Comparison of ENCODE assay signal across 8 mouse cellular contexts in the genomic region with DNA sequence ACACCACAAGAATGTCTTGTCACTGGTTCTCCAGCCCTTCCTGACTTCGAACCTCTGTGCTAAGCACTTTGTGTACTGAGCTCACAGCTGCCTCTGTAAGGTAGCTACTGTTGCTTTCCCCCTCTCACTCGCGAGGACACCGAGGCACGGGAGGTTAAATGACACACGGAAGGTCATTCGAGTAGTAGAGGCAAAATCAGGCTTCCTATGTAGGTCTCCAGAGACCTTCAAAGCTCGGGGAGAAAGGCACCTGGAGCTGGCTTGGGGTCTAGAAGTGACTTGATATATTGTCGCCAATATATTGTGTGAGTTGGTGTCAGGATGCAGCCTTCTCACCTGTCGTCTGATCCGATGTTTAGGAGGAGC. TPM values are rescaled to one million over a fixed set of nuclear protein-coding genes. Genes with fewer than 3 reads are reported as not detected.
DNase-seq lines count a peak whose midpoint lies in the region; ATAC-seq and TF ChIP-seq lines count a peak whose summit lies in the region.

No protein-coding gene starts in this region.

- peak overlapping the region; percentile 93 for H3K4me2 ChIP-seq in forebrain, embryonic 15.5 days (replicated peaks)
- peak overlapping the region; percentile 80 for H3K4me2 ChIP-seq in liver, embryonic 16.5 days (ENCODE audit: low read depth, low read length)

- peaks cover 8% of the 10 kb centered on the region for H3K36me3 ChIP-seq in C2C12 (ENCODE audit: control insufficient read depth, insufficient read depth)
- H3K36me3 ChIP-seq in forebrain, embryonic 15.5 days: no peaks in the 10 kb centered on the region; the same call in 1 of the 2 replicates
- H3K36me3 ChIP-seq in liver, embryonic 16.5 days (ENCODE audit: control insufficient read depth, insufficient read depth): no peaks in the 10 kb centered on the region

- no peaks in the 10 kb centered on the region for H3K9me3 ChIP-seq in forebrain, embryonic 15.5 days
- H3K9me3 ChIP-seq in liver, embryonic 16.5 days (replicated peaks; ENCODE audit: control insufficient read depth, low read length): no peaks in the 10 kb centered on the region

- peaks cover 17% of the 10 kb centered on the region for H3K79me2 ChIP-seq in C2C12 (ENCODE audit: control insufficient read depth, insufficient read depth)

- 62% methylated on average over 11 of the region's 11 CpGs for WGBS in forebrain, embryonic 15.5 days
- 34% methylated on average over 11 of the region's 11 CpGs for whole genome bisulfite sequencing in liver, embryonic 16.5 days (ENCODE audit: insufficient replicate concordance)

- ATAC-seq in forebrain, embryonic 15.5 days (replicated peaks): peak; percentile 21; the same call in 1 of the 2 replicates
- no peak for ATAC-seq in liver, embryonic 16.5 days (ENCODE audit: low read depth)

- H3K27ac ChIP-seq in forebrain, embryonic 15.5 days (replicated peaks): peak overlapping the region; percentile 60
- peak overlapping the region; percentile 78 for H3K27ac ChIP-seq in liver, embryonic 16.5 days (ENCODE audit: low read length)

- H3K4me1 ChIP-seq in forebrain, embryonic 15.5 days: peaks cover 21% of the 10 kb centered on the region
- peaks cover 38% of the 10 kb centered on the region for H3K4me1 ChIP-seq in liver, embryonic 16.5 days (ENCODE audit: control insufficient read depth, low read depth, low read length)

- H3ac ChIP-seq in C2C12 (ENCODE audit: control insufficient read depth, insufficient read length, low read depth): peak overlapping the region; percentile 26

- H3K27me3 ChIP-seq in C2C12 (ENCODE audit: control insufficient read depth, insufficient read depth, insufficient read length): no peaks in the 10 kb centered on the region
- no peaks in the 10 kb centered on the region for H3K27me3 ChIP-seq in forebrain, embryonic 15.5 days
- no peaks in the 10 kb centered on the region for H3K27me3 ChIP-seq in liver, embryonic 16.5 days (ENCODE audit: control insufficient read depth, insufficient read depth, low read depth, low read length)

- peak overlapping the region; percentile 73 for H3K9ac ChIP-seq in forebrain, embryonic 15.5 days (replicated peaks)
- H3K9ac ChIP-seq in liver, embryonic 16.5 days (ENCODE audit: low read depth, low read length): peak overlapping the region; percentile 79

- peak overlapping the region; percentile 84 for H3K4me3 ChIP-seq in C2C12 (ENCODE audit: insufficient read depth, poor library complexity, severe bottlenecking)
- H3K4me3 ChIP-seq in forebrain, embryonic 15.5 days: peak overlapping the region; percentile 71
- peak overlapping the region; percentile 79 for H3K4me3 ChIP-seq in liver, embryonic 16.5 days (ENCODE audit: low read depth, low read length)

- peaks cover 10% of the 10 kb centered on the region for H3K79me3 ChIP-seq in C2C12 (ENCODE audit: low read depth)

- no peak for TF ChIP-seq CTCF in C2C12 (IDR thresholded peaks at IDR 0.05; ENCODE audit: control insufficient read depth, insufficient read depth, insufficient read length)

- peak; percentile 90 for DNase-seq in heart, adult 11 months
- no peak for DNase-seq in heart, adult 8-10 months (ENCODE audit: low spot score)
- DNase-seq in right cerebral cortex, postnatal 36 days (ENCODE audit: low spot score in 2 of 2): no peak
- no peak for DNase-seq in adrenal gland, adult 8-10 months
- DNase-seq in adrenal gland, adult 2 months: no peak

TF ChIP-seq in C2C12, 6 proteins besides CTCF, POLR2A, EP300 and RAD21:
- TF ChIP-seq MYOD1 (IDR thresholded peaks at IDR 0.05; ENCODE audit: control insufficient read depth, insufficient read length, low read depth): no peak
- TF ChIP-seq FOSL1 (IDR thresholded peaks at IDR 0.05; ENCODE audit: insufficient read depth, low read length, poor library complexity, severe bottlenecking): no peak
- no peak for TF ChIP-seq MYOG (IDR thresholded peaks at IDR 0.05; ENCODE audit: control insufficient read depth, extremely low read depth, insufficient read length)
- TF ChIP-seq USF1 (IDR thresholded peaks at IDR 0.05; ENCODE audit: low read depth): no peak
- TF ChIP-seq CEBPB (IDR thresholded peaks at IDR 0.05; ENCODE audit: low read depth): no peak
- TF ChIP-seq MAX (IDR thresholded peaks at IDR 0.05): no peak

RNA-seq across cellular contexts. Expression of a gene that starts 0.8 kb away (rescaled TPM):
- total RNA-seq in heart, adult 8-10 months (2022): 10 to 100 TPM; 44.3 to 62.4 (median 54.2) TPM
- 40.9 TPM for polyA plus RNA-seq in C2C12 (2012; fragmentation: generic; extraction: Trizol)
- polyA plus RNA-seq in forebrain, embryonic 15.5 days (2015; fragmentation: Nextera tagmentation; extraction: Ambion mirVana): 78.5 and 81.4 TPM in 2 replicates
- polyA plus RNA-seq in liver, embryonic 16.5 days (2015; fragmentation: Nextera tagmentation; extraction: Ambion mirVana): 78.9 and 81.7 TPM in 2 replicates
- total RNA-seq in adrenal gland, adult 8-10 months (2022): 10 to 100 TPM; 67.4 to 83.9 (median 73.4) TPM
- total RNA-seq in adrenal gland, adult 2 months (2021): 10 to 100 TPM; 59.0 to 78.0 TPM
- 68.2 and 111 TPM in 2 replicates for polyA plus RNA-seq in adrenal gland, adult 2 months (2012; rRNA removed)

RNA-seq across cellular contexts. Expression of a gene that starts 39.6 kb away (rescaled TPM):
- total RNA-seq in heart, adult 8-10 months (2022): not detected
- polyA plus RNA-seq in C2C12 (2012; fragmentation: generic; extraction: Trizol): 0.02 TPM
- 0.89 and 0.91 TPM in 2 replicates for polyA plus RNA-seq in forebrain, embryonic 15.5 days (2015; fragmentation: Nextera tagmentation; extraction: Ambion mirVana)
- 0.11 and 0.14 TPM in 2 replicates for polyA plus RNA-seq in liver, embryonic 16.5 days (2015; fragmentation: Nextera tagmentation; extraction: Ambion mirVana)
- 1 to 10 TPM; 1.8 to 2.7 (median 2.3) TPM for total RNA-seq in adrenal gland, adult 8-10 months (2022)
- total RNA-seq in adrenal gland, adult 2 months (2021): 1 to 10 TPM; 2.1 TPM
- polyA plus RNA-seq in adrenal gland, adult 2 months (2012; rRNA removed): 0.71 and 2.5 TPM in 2 replicates
